Mouse (Mus musculus) E14TG2a.4 (cell line): ENCODE data around the gene Shd.

ENCODE experiments used
- CTCF ChIP-seq: conservative IDR thresholded peaks from 2 replicates; pipeline ENCODE4 v1.5.1; 2014; ENCODE audit warnings: low read length
- POU5F1 ChIP-seq: IDR thresholded peaks from 2 replicates; pipeline ENCODE4 v1.6.1; 2014; ENCODE audit warnings: low read length, borderline replicate concordance

- no peak for TF ChIP-seq CTCF
- no peak for TF ChIP-seq POU5F1
Measured at GRCm38 (mm10) chr17:55977301-55977700, 7.0 kb downstream of the Shd start.
